Mouse (Mus musculus): ENCODE results near the gene Papolb. TPM values are rescaled to one million over a fixed set of nuclear protein-coding genes. Genes with fewer than 3 reads are reported as not detected.

Papolb gene
- total RNA-seq, 2 experiments from 2014 or later, result not detected

DNA sequence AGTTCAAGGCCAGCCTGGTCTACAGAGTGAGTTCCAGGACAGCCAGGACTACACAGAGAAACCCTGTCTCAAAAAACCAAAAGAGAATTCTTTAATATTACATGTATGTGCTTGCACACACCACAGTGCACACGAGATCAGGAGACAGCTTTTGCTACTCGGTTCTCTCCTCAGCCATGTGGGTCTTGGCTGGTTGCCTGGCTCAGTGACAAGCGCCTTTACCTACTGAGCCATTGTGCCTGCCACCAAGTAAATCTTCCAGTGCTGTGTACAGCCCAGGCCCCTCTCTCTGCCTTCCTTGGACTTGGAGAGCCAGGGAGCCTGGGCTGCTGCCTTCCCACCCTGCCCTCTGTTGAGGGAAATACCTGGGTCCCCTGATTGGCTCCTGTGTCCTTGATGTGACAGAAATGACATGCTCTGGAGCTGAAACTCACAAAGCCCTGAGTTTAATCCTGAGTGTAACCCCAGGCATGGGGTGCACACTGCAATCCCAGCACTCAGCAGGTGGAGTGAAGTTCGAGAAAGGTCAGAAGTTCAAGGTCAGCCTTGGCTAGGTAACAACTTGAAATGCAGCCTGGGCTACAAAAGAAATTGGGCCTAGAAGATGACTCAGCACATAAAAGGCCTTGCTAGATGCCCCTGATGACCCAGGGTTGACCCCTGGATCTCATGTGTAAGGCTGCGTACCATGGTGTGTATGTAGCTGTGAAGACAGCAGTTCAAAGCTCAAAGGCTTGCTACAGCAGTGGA is 51.8 kb downstream of the Papolb start:
- ATAC-seq (replicated peaks; ENCODE audit: low FRiP score, low TSS enrichment, poor library complexity, severe bottlenecking), result no peak

GRCm38 (mm10) chr5:142477346-142477745 is 52.5 kb downstream of the Papolb start:
- ATAC-seq (replicated peaks; ENCODE audit: low FRiP score, low TSS enrichment, poor library complexity, severe bottlenecking), result no peak

Other genes with a start within 250 kb of the Papolb start
- 12.3 and 17.0 TPM in 2 replicates for gene Foxk1, start 128.6 kb downstream of the Papolb start, total RNA-seq (2014; fragmentation: Nextera tagmentation)
- gene Foxk1, start 128.6 kb downstream of the Papolb start, total RNA-seq (2017), result 6.4 and 6.8 TPM in 2 replicates
- gene Ap5z1, start 66.1 kb downstream of the Papolb start, total RNA-seq (2014; fragmentation: Nextera tagmentation), result 16.4 and 25.5 TPM in 2 replicates
- gene Ap5z1, start 66.1 kb downstream of the Papolb start, total RNA-seq (2017), result 2.7 and 4.9 TPM in 2 replicates
- gene Radil, start 21.0 kb upstream of the Papolb start, total RNA-seq (2014; fragmentation: Nextera tagmentation), result not detected in 2 replicates
- not detected in 2 replicates for gene Radil, start 21.0 kb upstream of the Papolb start, total RNA-seq (2017)
- gene Mmd2, start 78.7 kb upstream of the Papolb start, total RNA-seq (2014; fragmentation: Nextera tagmentation), result not detected in 2 replicates
- gene Mmd2, start 78.7 kb upstream of the Papolb start, total RNA-seq (2017), result not detected in 2 replicates
- gene Wipi2, start 97.6 kb upstream of the Papolb start, total RNA-seq (2014; fragmentation: Nextera tagmentation), result 33.6 and 35.8 TPM in 2 replicates
- 35.2 and 40.8 TPM in 2 replicates for gene Wipi2, start 97.6 kb upstream of the Papolb start, total RNA-seq (2017)
- not detected in 2 replicates for gene Slc29a4, start 162.4 kb upstream of the Papolb start, total RNA-seq (2014; fragmentation: Nextera tagmentation)
- gene Slc29a4, start 162.4 kb upstream of the Papolb start, total RNA-seq (2017), result not detected in 2 replicates

Measured in megakaryocyte-erythroid progenitor cell, adult 5-6 weeks (primary cell).